Mouse (Mus musculus) olfactory bulb, adult 2 months (tissue): Measurements from ENCODE around the gene Rffl. TPM values are rescaled to one million over a fixed set of nuclear protein-coding genes. Genes with fewer than 3 reads are reported as not detected.

Experiments used
- H3K27ac ChIP-seq: fragments of 200-500 bp; 2 replicates; pipeline ENCODE4 v1.5.1; 2012; ENCODE audit warnings: low read depth, low read length; ENCODE audit not compliant: insufficient read depth
- H3K4me1 ChIP-seq: fragments of 200-500 bp; 2 replicates; pipeline ENCODE4 v1.6.1; 2012; ENCODE audit warnings: low read length; ENCODE audit not compliant: control insufficient read depth, insufficient read depth
- H3K4me3 ChIP-seq: fragments of 200-500 bp; 2 replicates; pipeline ENCODE4 v1.5.1; 2012; ENCODE audit warnings: mild to moderate bottlenecking, low read depth, low read length, moderate library complexity; ENCODE audit not compliant: insufficient read depth
- CTCF ChIP-seq: fragments of 200-500 bp; IDR thresholded peaks from 2 replicates; pipeline ENCODE4 v1.5.1; 2012; ENCODE audit warnings: low read depth, mild to moderate bottlenecking, low read length, moderate library complexity; ENCODE audit not compliant: insufficient read depth
- POLR2A ChIP-seq: fragments of 200-500 bp; IDR thresholded peaks from 2 replicates; pipeline ENCODE4 v1.6.1; 2012; ENCODE audit warnings: mild to moderate bottlenecking, low read depth, low read length, moderate library complexity; ENCODE audit not compliant: insufficient read depth
- WGBS: fragments of 180-500 bp; shearing (Covaris S2); methylation state at CpG from one replicate; pipeline ENCODE4 v1.1.7; 2018; 5-methylcytosine and 5-hydroxymethylcytosine counted together
- polyA plus RNA-seq: library from polyadenylated mRNA; stranded (reverse); fragments of >200 nt; gene quantifications from 2 replicates; pipeline ENCODE4 v1.2.4, GENCODE M21; 2012; ENCODE audit warnings: low replicate concordance; ENCODE audit not compliant: missing spikeins, insufficient read depth, insufficient read length

Rffl gene
- polyA plus RNA-seq, 1 experiment = not detected

- Histone ChIP-seq H3K27ac (no peak overlapping the region), H3K4me1 (peaks cover under 1% of the 10 kb centered on the region), H3K4me3 (no peak overlapping the region)
- WGBS = 87% methylated on average over 8 of the region's 8 CpGs
- TF ChIP-seq POLR2A (no peak), CTCF (no peak)
Measured at GRCm38 (mm10) chr11:82883180-82883579, 12.2 kb upstream of the Rffl start.

- WGBS = 49% methylated on average over 7 of the region's 7 CpGs
- no peak for TF ChIP-seq CTCF
- TF ChIP-seq POLR2A = no peak
- H3K4me3 ChIP-seq = no peak overlapping the region
- no peak overlapping the region for H3K27ac ChIP-seq
- no peaks in the 10 kb centered on the region for H3K4me1 ChIP-seq
Measured at GRCm38 (mm10) chr11:82877726-82878344, 6.8 kb upstream of the Rffl start.

GRCm38 (mm10) chr11:82875631-82876030, 4.6 kb upstream of the Rffl start:
- WGBS = 90% methylated on average over 5 of the region's 5 CpGs
- no peak overlapping the region for H3K4me3 ChIP-seq
- H3K4me1 ChIP-seq = peaks cover 2% of the 10 kb centered on the region; the same call in 1 of the 2 replicates
- H3K27ac ChIP-seq = no peak overlapping the region
- TF ChIP-seq POLR2A = no peak
- no peak for TF ChIP-seq CTCF

GRCm38 (mm10) chr11:82874924-82875323, 3.9 kb upstream of the Rffl start:
- 66% methylated on average over 5 of the region's 5 CpGs for WGBS
- TF ChIP-seq CTCF (no peak), POLR2A (no peak)
- no peak overlapping the region for H3K4me3 ChIP-seq

GRCm38 (mm10) chr11:82870173-82871030, 608 bp downstream of the Rffl start:
- 7% methylated on average over 36 of the region's 36 CpGs for WGBS
- H3K27ac ChIP-seq = no peak overlapping the region
- H3K4me3 ChIP-seq = peak overlapping the region; percentile 64
- H3K4me1 ChIP-seq = peaks cover 7% of the 10 kb centered on the region
- TF ChIP-seq POLR2A = no peak
- no peak for TF ChIP-seq CTCF

More at GRCm38 (mm10) chr11:82874924-82875323, 3.9 kb upstream of the Rffl start:
- H3K4me1 ChIP-seq = peaks cover 7% of the 10 kb centered on the region
- H3K27ac ChIP-seq = no peak overlapping the region

- Histone ChIP-seq H3K4me3 (no peak overlapping the region), H3K4me1 (peaks cover 7% of the 10 kb centered on the region), H3K27ac (no peak overlapping the region)
- TF ChIP-seq CTCF (no peak), POLR2A (no peak)
- WGBS = 70% methylated on average over 9 of the region's 9 CpGs
Measured at GRCm38 (mm10) chr11:82869506-82870172, 1.4 kb downstream of the Rffl start.

GRCm38 (mm10) chr11:82867956-82868355, 3.1 kb downstream of the Rffl start:
- WGBS = 70% methylated on average over 5 of the region's 5 CpGs
- Histone ChIP-seq H3K4me1 (peaks cover 7% of the 10 kb centered on the region), H3K27ac (no peak overlapping the region), H3K4me3 (no peak overlapping the region)
- TF ChIP-seq POLR2A (no peak), CTCF (no peak)

GRCm38 (mm10) chr11:82866850-82867564, 4.0 kb downstream of the Rffl start:
- H3K4me1 ChIP-seq = peaks cover 7% of the 10 kb centered on the region
- no peak overlapping the region for H3K27ac ChIP-seq
- 44% methylated on average over 7 of the region's 7 CpGs for WGBS
- TF ChIP-seq POLR2A (no peak), CTCF (no peak)
- no peak overlapping the region for H3K4me3 ChIP-seq
